In the genomic region with DNA sequence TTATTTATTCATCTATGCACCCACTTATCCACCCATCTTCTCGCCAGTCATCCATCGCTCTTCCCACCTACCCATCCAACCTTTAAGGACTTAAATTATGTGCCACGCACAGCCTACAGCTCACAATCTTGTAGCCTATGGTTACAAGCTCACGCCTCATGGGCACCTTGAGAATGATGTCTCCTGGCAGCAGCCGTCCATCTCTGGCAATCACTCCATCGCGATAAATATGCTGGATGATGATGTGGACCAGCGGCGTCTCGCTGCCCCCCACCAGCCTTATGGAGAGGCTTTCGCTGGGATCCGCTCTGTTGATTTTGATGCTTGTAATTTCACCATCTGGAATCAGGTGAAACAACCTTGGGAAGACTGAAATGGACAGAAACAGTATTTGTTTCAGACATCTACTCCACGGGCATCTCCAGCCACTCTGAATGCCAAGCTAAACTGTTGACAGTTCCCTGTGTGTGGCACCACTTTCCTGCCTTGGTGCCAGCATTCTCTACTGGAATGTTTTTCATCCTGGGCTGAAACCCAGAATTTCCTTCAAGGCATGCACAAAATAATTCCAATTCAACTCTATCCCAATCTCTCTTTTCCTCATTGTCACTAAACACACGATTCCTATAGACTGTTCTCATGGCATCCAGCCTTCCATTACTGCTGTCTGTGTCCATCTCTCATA, we compare ENCODE assay signal across 14 mouse cellular contexts.
"Had no signal": no experiment of that assay in that cellular context is flagged by ENCODE, and none has a peak within 500 bp of the region (broad histone marks: within the 10 kb centered on the region; RNA-seq: fewer than 3 reads in every experiment).

No protein-coding gene starts in this region.

- H3K4me2 ChIP-seq: limb, embryonic 13.5 days; liver, embryonic 12.5 days; lung, embryonic 14.5 days; midbrain, embryonic 11.5 days; neural tube, embryonic 13.5 days had no signal

- H3K9ac ChIP-seq: limb, embryonic 13.5 days; liver, embryonic 12.5 days; lung, embryonic 14.5 days; neural tube, embryonic 13.5 days had no signal

- H3K36me3 ChIP-seq: limb, embryonic 13.5 days; liver, embryonic 12.5 days; neural tube, embryonic 13.5 days had no signal

- H3K27me3 ChIP-seq: limb, embryonic 13.5 days; liver, embryonic 12.5 days; neural tube, embryonic 13.5 days had no signal

- H3K4me3 ChIP-seq: left cerebral cortex, adult 2 months; limb, embryonic 13.5 days; liver, embryonic 12.5 days; megakaryocyte, embryonic 14.5 days; neural tube, embryonic 13.5 days had no signal

- ATAC-seq: liver, embryonic 12.5 days; midbrain, embryonic 16.5 days had no signal

- DNase-seq: kidney, postnatal 25 days; lung, embryonic 14.5 days; lung, postnatal 10 days; spleen, adult 18-20 months; thymus, adult 18-20 months; thymus, postnatal 14 days had no signal

- H3K9me3 ChIP-seq: limb, embryonic 13.5 days; liver, embryonic 12.5 days; megakaryocyte, embryonic 14.5 days; neural tube, embryonic 13.5 days had no signal

- H3K27ac ChIP-seq: left cerebral cortex, adult 2 months; limb, embryonic 13.5 days; liver, embryonic 12.5 days; macrophage; neural tube, embryonic 13.5 days had no signal

- H3K4me1 ChIP-seq: liver, embryonic 12.5 days; megakaryocyte, embryonic 14.5 days; neural tube, embryonic 13.5 days had no signal
